Mouse (Mus musculus): ENCODE results near the gene Hist2h2ab. TPM values are rescaled to one million over a fixed set of nuclear protein-coding genes. Genes with fewer than 3 reads are reported as not detected.
A peak's percentile ranks its signal among the peaks of the same experiment; 100 is the strongest.
"Not testable (repeated sequence)": the region's sequence is repeated elsewhere in the genome, so short reads cannot be mapped to it uniquely, and the experiment has no call there.

Gene Hist2h2ab
- polyA plus RNA-seq, 1 experiment from 2014 or later = 0.73 TPM

DNA sequence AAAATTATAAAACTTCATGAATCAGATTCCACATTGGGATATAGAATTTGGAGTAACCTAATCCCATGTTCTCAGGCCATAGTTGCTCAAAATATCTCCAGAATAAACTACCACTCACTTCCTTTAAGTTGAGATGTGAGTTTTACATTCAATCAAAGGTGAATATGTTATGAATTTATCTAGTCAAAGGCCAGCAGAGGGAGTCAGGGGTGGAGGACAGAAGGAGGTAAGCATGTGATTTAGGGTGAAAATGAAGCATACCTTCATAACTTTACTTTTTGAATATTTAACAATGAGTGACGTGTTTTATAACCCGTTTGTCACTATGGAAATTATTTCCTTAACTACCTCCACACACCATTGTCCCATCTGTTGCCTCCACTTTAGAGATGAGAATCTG lies 15.2 kb downstream of the Hist2h2ab start:
- H3K9me3 ChIP-seq = no peaks in the 10 kb centered on the region
- H3K27me3 ChIP-seq (ENCODE audit: insufficient read depth, poor library complexity, severe bottlenecking) = no peaks in the 10 kb centered on the region
- 74% methylated on average over 2 of the region's 2 CpGs for WGBS
- no peak for DNase-seq (ENCODE audit: low spot score)
- no peak overlapping the region for H3K4me3 ChIP-seq
- H3K27ac ChIP-seq = no peak overlapping the region
- H3K4me1 ChIP-seq = peaks cover 14% of the 10 kb centered on the region; the same call in 1 of the 2 replicates
- H3K36me3 ChIP-seq = no peaks in the 10 kb centered on the region

- H3K27ac ChIP-seq = no peak overlapping the region
- peaks cover 17% of the 10 kb centered on the region; the same call in 1 of the 2 replicates for H3K4me1 ChIP-seq
- no peak overlapping the region for H3K4me3 ChIP-seq
- no peaks in the 10 kb centered on the region for H3K9me3 ChIP-seq
- H3K27me3 ChIP-seq (ENCODE audit: insufficient read depth, poor library complexity, severe bottlenecking) = no peaks in the 10 kb centered on the region
- H3K36me3 ChIP-seq = no peaks in the 10 kb centered on the region
- WGBS = 47% methylated on average over 3 of the region's 3 CpGs
- no peak for DNase-seq (ENCODE audit: low spot score)
Observed at GRCm38 (mm10) chr3:96235836-96236235, 16.2 kb downstream of the Hist2h2ab start.

GRCm38 (mm10) chr3:96236834-96237334 lies 17.2 kb downstream of the Hist2h2ab start:
- WGBS = 77% methylated on average over 4 of the region's 4 CpGs
- H3K4me3 ChIP-seq = peak overlapping the region; percentile 64
- H3K27me3 ChIP-seq (ENCODE audit: insufficient read depth, poor library complexity, severe bottlenecking) = no peaks in the 10 kb centered on the region
- H3K27ac ChIP-seq = peak overlapping the region; percentile 84; the same call in 1 of the 2 replicates
- peak; percentile 77 for DNase-seq (ENCODE audit: low spot score)
- no peaks in the 10 kb centered on the region for H3K36me3 ChIP-seq
- H3K9me3 ChIP-seq = no peaks in the 10 kb centered on the region
- H3K4me1 ChIP-seq = peaks cover 15% of the 10 kb centered on the region; the same call in 1 of the 2 replicates

GRCm38 (mm10) chr3:96237335-96237903 lies 17.8 kb downstream of the Hist2h2ab start:
- Histone ChIP-seq H3K27ac (peak overlapping the region; percentile 84), H3K9me3 (no peaks in the 10 kb centered on the region), H3K4me3 (peak overlapping the region; percentile 64), H3K27me3 (ENCODE audit: insufficient read depth, poor library complexity, severe bottlenecking) (no peaks in the 10 kb centered on the region), H3K36me3 (no peaks in the 10 kb centered on the region), H3K4me1 (peaks cover 15% of the 10 kb centered on the region; the same call in 1 of the 2 replicates)
- DNase-seq (ENCODE audit: low spot score) = no peak
- WGBS = 28% methylated on average over 7 of the region's 7 CpGs

DNA sequence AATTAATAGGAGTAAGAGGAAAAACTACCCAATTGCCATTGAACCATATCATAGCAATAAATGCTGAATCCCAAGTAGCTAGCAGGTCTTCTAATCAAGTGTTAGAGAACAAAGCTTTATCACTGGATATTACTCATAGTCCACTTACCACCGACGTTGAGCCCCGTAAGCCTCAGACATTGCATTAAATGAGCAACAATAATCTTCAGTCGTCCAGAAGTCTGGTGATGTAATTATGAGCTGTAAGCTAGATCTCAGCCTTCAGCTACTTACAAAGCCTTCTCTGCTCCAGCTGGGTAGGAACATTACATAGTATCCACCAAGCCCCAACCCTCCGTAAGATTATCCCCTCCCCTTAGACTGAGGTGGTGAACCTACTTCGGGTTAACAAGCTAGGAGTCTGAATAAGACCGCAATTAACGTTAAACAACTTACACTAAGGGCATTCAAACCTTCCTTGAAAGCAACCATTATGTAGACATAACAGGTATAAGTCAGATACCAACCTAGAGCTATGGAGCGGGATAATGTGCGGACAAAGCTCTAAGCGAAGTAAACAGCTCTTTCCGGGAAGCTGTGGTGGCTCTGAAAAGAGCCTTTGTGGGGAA lies 18.3 kb downstream of the Hist2h2ab start:
- 2% methylated on average over 12 of the region's 12 CpGs for WGBS

DNA sequence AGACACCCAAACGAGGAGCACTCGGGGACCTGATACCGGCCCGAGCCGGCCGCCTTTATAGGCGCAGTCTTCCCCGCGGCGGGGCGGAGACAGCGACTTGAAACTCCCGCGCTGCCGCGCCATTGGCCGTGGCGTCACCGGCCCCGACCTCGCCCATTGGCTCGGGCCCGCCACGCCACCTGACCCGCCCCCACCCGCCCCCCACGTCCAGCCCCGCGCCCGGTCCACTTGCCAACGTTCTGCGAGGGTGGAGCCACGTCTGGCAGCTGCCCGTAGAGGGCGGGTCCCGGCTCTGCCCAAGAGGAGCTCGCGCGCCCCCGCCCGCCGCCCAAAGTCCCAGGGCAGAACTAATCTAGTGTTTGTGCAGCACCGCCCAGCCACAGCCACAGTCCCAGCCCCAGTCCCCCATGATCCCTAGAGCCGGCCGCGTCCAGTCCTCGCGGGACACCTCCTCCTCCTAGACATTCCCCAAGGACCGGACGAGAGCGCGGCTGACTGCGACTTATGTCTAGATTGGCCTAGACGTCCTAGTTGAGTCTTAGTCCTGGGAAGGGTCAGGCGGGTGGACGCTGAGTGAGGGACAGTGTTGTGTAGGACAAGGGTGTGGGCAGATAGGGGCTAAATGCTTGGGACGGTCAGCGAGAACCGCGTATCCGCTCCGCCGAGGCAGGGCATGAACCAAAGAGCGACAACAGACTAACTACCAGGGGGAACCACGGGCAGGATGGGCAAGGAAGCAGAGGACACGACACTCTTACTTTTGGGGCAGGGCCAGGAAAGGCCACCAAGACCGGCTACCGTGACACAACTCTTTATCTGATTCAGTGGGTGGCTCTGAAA lies 19.5 kb downstream of the Hist2h2ab start, which contains the start of gene Hist2h3c2:
Gene Hist2h3c2 (minus strand): TSS at position 174 of the 840 bp plus-strand sequence.
- Histone ChIP-seq H3K4me1 (peaks cover 21% of the 10 kb centered on the region), H3K27ac (peak within 1 kb of the TSS; percentile 84)
- WGBS = under 1% methylated on average over 11 of the region's 68 CpGs

More for the DNA sequence above, 18.3 kb downstream of the Hist2h2ab start:
- Histone ChIP-seq H3K27me3 (ENCODE audit: insufficient read depth, poor library complexity, severe bottlenecking) (no peaks in the 10 kb centered on the region), H3K36me3 (no peaks in the 10 kb centered on the region), H3K4me1 (peaks cover 15% of the 10 kb centered on the region; the same call in 1 of the 2 replicates), H3K9me3 (no peaks in the 10 kb centered on the region), H3K4me3 (peak overlapping the region; percentile 64), H3K27ac (peak overlapping the region; percentile 84)
- DNase-seq (ENCODE audit: low spot score) = no peak

GRCm38 (mm10) chr3:96239949-96240798 lies 20.5 kb downstream of the Hist2h2ab start, which contains the start of gene Hist2h2aa2:
Gene Hist2h2aa2, minus strand, starts transcription at chr3:96240276.
- not testable (repeated sequence) for H3K9me3 ChIP-seq; H3K27me3 ChIP-seq (ENCODE audit: insufficient read depth, poor library complexity, severe bottlenecking); H3K36me3 ChIP-seq
- peak; percentile 88 for DNase-seq (ENCODE audit: low spot score)
- Histone ChIP-seq H3K4me1 (peaks cover 27% of the 10 kb centered on the region), H3K27ac (peak within 1 kb of the TSS; percentile 82), H3K4me3 (peak within 1 kb of the TSS; percentile 41)
- 4% methylated on average over 31 of the region's 85 CpGs for WGBS

More for the DNA sequence above, 19.5 kb downstream of the Hist2h2ab start, which contains the start of gene Hist2h3c2:
- DNase-seq (ENCODE audit: low spot score); H3K36me3 ChIP-seq; H3K27me3 ChIP-seq (ENCODE audit: insufficient read depth, poor library complexity, severe bottlenecking); H3K9me3 ChIP-seq: not testable (repeated sequence)
- H3K4me3 ChIP-seq = peak within 1 kb of the TSS; percentile 64

DNA sequence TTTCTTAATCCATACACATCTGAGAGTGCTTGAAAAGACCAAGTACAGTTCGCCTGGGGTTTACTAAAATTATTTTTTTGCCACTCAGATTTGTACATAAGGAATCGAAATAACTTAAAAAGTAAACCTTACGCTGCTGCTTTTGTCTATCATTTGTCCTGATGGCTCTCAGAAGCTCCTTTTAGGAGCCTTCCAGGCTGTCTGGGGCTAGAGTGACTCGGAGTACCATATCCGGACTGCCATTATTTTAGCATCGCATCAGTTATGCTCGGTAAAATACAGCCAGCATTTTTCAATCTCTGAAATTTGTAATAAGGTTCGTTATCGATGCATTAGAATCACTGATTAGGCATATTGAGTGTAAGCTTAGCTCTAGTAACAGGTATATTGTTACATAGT lies 21.1 kb downstream of the Hist2h2ab start:
- DNase-seq (ENCODE audit: low spot score) = no peak
- Histone ChIP-seq H3K27me3 (ENCODE audit: insufficient read depth, poor library complexity, severe bottlenecking) (no peaks in the 10 kb centered on the region), H3K36me3 (no peaks in the 10 kb centered on the region), H3K27ac (peak overlapping the region; percentile 82), H3K9me3 (no peaks in the 10 kb centered on the region), H3K4me3 (peak overlapping the region; percentile 31), H3K4me1 (peaks cover 27% of the 10 kb centered on the region)
- 83% methylated on average over 9 of the region's 9 CpGs for WGBS

DNA sequence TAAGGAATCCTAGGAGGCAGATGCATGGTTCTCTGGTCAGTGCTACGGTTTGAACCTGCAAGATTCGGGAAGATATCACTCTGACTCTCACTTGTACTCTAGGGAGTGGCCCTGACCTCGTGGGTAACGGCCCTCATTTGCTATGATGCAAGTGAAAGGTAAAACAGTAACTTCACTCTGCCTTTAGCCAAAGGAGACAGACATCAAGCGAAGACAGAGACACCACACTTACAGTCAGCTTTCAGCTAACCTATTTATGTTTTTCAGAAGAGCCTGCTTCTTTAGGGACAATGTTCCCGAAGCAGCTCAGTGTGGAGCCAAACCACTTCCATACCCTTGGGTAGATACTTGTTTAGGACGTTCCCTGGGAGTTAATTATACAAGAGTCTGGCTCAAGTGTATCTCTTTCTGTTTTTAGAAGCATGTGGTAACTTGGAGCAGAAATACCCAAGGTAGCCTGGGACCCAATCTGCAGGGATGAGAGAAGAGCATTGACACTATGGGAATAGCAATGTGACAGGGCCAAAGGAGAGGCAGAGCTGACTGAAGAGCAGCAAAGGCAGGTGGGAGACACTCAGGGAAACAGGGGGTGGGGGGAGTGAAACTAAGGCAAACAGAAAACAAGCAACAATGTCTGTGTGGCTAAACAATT lies 24.4 kb downstream of the Hist2h2ab start:
- Histone ChIP-seq H3K36me3 (no peaks in the 10 kb centered on the region), H3K27me3 (ENCODE audit: insufficient read depth, poor library complexity, severe bottlenecking) (no peaks in the 10 kb centered on the region), H3K4me3 (peak overlapping the region; percentile 59), H3K9me3 (no peaks in the 10 kb centered on the region), H3K27ac (peak overlapping the region; percentile 95), H3K4me1 (peaks cover 35% of the 10 kb centered on the region)
- no peak for DNase-seq (ENCODE audit: low spot score)
- 73% methylated on average over 7 of the region's 7 CpGs for WGBS

- Histone ChIP-seq H3K27ac (peak within 1 kb of the TSS; percentile 95), H3K4me3 (peak within 1 kb of the TSS; percentile 59), H3K4me1 (peaks cover 37% of the 10 kb centered on the region)
- not testable (repeated sequence) for H3K9me3 ChIP-seq; H3K36me3 ChIP-seq; H3K27me3 ChIP-seq (ENCODE audit: insufficient read depth, poor library complexity, severe bottlenecking)
- under 1% methylated on average over 43 of the region's 88 CpGs for WGBS
- peak; percentile 93 for DNase-seq (ENCODE audit: low spot score)
Observed at GRCm38 (mm10) chr3:96245003-96245886, 25.6 kb downstream of the Hist2h2ab start, which contains the start of gene Hist2h2aa1. Gene Hist2h2aa1, plus strand, starts transcription at chr3:96245497.

- not testable (repeated sequence) for H3K36me3 ChIP-seq; H3K27me3 ChIP-seq (ENCODE audit: insufficient read depth, poor library complexity, severe bottlenecking); H3K9me3 ChIP-seq; DNase-seq (ENCODE audit: low spot score)
- WGBS = under 1% methylated on average over 10 of the region's 21 CpGs
- peak overlapping the region; percentile 35; the same call in 1 of the 2 replicates for H3K4me3 ChIP-seq
- peaks cover 39% of the 10 kb centered on the region for H3K4me1 ChIP-seq
- H3K27ac ChIP-seq = peak overlapping the region; percentile 72; the same call in 1 of the 2 replicates
Observed at GRCm38 (mm10) chr3:96246018-96246417, 26.4 kb downstream of the Hist2h2ab start.

All from heart, embryonic 10.5 days (tissue).